Mouse (Mus musculus): ENCODE results near the gene Ralbp1.

Ralbp1 gene

DNA sequence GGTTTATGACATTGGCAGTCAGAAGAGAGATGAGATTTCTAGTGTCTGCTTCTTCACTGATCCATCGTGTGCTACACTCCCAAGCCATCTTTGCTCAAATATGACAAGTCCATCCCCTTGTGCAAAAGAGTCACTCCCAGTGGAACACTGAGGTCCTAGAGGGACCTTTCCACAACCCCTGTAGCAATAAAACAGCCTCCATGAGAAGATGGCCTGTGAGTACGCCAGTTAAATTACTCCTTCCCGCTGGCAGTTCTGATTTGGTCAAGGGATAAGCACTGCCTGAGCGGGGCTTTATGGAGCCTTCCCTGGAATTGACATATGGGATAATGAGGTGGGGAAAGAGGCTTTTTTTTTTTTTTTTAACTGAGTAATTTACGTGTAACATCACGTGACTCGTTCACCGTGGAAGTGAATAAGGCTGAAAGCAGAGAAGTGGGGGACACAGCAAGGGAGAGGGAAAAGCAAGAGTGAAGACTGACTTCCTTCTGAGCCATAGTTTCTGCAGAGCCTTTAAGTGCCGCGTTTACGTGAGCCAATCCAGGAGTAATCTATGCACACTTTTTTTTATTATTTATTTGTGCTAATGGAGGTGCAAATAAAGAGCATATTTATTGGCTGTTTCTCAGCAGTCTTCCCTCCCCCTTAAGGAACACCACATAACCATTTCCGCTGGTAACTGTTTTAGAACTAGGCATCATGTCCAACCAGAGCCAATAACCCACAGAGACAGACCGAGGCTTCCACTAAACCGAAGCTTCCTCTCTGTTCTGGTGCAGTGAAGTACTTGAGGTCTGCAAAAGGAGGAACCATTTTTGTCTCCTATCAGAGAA, at the start of gene Ralbp1:
Ralbp1 (minus strand) TSS at position 102 of the 833 bp plus-strand sequence.
- in situ Hi-C loops (cut with MseI, MboI) = no loop called here

DNA sequence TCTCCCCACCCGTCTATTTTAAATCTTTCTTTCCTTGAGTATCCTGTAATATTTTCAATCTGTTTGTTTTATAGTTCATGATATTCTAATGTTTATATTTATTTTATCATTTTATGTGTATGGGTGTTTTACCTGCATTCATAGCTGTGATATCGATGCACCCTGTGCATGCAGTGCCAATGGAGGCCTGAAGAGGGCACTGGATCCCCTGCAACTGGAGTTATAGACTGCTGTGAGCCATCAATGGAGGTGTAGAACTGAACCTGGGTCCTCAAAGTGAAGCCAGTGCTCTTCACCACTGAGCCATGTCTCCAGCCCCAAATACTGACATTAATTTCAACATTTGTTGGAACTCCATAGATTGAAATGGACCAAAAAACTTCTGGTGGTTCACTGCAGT, 48.1 kb upstream of the Ralbp1 start:
- in situ Hi-C loops (cut with MseI, MboI) = no loop called here

DNA sequence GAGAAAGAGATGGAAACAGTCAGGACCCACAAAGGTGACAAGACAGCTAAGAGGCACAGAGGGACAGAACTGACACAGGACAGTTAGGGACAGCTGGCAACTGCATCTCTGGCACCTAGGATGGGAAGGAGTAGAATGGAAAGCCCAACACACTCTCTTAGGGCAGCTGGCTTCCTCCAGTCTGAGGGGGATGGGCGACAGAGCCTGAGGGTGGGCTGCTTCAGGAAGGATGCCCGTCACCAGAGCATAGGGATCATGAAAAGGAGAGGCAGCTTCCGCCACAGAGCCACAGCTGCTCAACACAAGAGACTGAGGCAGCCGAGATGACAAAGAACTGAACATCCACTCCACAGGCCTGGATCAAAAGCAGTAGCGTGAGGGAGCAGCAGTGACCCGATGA, 45.9 kb upstream of the Ralbp1 start:
- in situ Hi-C loops (cut with MseI, MboI) = no loop called here

DNA sequence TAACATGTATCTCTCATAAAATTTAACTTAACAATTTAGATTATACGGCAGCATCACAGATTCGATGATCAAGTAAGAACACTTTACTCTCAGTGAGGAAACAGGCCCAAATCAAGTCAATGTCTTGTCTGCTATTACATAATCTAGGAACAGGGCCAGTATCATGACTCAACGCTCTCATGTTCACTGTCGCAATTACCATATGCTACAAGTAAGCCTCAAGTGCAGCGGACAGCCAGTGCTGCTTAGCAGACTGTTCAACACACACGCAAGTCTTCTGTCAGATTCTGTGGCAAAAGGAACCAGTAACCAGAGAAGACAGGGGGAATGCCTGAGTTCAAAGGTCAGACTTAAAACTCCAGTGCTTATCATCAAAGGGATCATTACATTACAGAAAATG, 45.4 kb upstream of the Ralbp1 start:
- in situ Hi-C loops (cut with MseI, MboI) = no loop called here

DNA sequence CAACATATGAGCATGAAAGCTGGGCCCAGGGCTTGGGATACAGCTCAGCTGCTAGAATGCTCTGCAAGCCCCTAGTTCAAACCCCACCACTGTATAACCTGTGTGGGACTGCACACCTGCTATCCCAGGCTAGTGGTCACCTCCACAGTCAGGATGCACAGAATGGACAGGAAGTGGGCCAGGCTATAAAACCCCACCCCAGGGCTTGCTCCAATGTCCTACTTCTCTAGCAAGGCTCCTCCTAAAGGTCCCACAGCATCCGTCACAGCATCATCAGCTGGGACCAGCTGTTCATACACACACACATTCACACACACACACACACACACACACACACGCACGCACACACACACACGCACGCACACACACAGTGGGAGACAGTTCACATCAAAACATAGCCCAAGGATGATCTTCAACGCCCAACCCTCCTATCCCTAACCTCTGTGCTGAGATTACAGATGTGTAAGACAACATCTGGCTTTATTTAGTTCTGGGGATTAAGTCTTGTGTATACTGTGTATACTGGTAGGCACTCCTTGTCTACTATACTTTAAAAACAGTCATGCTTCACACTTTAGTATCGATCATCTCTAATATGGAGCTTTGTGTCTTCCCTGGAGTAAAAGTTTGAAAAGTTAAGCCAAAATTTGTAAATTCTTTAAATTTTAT, 44.7 kb upstream of the Ralbp1 start:
- in situ Hi-C loops (cut with MseI, MboI) = no loop called here

DNA sequence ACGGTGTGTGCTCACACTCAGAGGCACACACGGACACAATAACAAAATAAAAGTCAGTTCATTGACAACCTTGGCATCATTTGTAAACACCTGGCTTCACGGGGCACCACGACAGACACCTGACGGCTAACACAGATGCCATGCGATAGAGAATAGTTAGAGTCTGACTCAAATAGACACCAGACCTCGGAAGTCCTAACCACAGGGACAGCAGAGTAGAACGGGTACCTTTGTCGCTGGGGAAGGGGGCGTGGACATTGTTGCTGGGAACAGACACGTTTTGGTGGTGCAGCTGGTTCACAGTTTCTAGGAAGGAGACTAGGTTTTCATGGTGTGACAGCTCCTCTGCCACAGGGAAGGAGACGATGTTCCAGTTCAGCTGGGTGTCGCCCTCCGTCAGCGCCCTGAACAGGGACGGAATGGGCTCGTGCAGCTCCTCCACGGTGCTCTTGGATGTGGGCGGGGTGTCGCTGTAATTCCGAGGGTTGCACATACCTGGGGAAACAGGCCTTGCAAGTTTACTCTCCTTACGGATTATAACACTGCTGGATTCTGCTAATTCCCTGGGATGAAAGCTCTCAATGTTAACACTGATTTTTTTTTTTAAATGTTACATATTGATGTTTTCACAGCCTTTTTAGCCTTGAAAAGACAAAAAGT, 43.9 kb upstream of the Ralbp1 start:
- in situ Hi-C loops (cut with MseI, MboI) = no loop called here

DNA sequence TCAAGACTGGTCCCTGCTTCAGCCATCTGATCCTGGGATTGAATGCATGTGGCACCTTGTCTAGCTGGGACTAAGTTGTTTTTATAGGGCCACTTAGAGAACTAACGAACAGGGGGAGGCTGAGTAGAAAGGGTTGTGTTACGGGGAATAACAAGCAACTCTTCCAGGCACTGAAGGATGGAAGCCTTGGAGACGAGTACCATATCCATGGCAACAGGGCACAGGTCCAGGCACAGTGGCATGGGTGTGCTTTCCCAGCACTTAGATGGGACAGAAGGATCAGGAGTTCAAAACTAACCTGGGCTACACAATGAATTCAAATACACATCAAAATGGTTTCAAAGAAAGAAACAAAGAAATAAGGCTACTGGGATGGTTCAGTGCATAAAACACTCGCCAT, 41.5 kb upstream of the Ralbp1 start:
- in situ Hi-C loops (cut with MseI, MboI) = no loop called here

DNA sequence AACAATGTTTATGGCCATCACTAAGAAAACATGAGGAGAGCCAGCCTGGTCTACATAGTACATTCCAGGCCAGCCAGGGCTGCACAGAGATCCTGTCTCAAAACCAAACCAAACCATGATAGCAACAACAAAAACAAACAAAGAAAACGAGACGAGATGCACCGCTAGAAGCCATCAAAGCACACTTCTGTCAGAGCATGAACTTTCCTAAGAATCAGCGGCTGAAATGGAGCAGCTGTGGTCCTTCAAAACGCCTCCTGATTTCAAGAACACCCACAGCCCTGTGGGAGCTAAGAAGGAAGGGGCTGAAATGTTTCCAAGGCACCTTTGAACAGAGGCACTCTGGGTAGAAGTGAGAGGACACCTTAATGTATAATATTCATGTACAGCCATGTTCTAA, 38.6 kb upstream of the Ralbp1 start:
- in situ Hi-C loops (cut with MseI, MboI) = no loop called here

DNA sequence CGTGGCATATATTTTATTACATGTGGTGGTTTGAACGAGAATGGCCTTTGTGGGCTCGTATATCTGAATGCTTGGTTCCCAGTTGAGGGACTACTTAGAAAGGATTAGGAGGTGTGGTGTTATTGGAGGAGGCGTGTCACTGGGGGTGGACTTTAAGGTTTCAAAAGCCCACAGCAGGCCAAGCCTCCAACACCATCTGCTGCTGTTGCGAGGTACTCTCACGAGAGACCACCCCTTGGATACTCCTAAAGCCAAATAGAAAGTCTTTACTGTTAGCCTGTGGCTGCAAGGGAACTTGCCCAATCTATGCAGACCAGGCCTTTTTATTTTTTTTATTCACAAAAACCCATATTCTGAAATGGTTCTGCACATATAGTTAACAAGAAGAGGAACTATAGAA, 36.4 kb upstream of the Ralbp1 start:
- in situ Hi-C loops (cut with MseI, MboI) = no loop called here

DNA sequence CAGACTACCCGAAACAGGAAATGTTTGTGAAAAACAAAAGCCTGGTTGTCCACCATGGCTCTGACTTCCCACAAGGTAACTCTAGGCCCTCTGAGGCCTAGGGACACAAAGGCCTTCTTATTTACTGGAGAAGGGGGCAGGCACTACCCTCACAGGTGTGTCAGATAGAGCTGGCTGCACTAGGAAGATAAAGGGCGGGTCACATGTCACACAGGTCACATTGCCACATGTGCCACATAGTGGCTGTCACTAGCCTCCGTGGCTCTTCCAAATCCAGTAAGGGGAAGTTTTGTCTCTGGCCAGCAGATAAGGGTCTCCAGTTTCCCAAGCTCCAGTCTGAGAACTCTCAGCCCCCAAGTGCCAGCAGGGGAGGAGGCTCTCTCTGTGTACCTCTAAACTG, 33.6 kb upstream of the Ralbp1 start:
- in situ Hi-C loops (cut with MseI, MboI) = no loop called here

DNA sequence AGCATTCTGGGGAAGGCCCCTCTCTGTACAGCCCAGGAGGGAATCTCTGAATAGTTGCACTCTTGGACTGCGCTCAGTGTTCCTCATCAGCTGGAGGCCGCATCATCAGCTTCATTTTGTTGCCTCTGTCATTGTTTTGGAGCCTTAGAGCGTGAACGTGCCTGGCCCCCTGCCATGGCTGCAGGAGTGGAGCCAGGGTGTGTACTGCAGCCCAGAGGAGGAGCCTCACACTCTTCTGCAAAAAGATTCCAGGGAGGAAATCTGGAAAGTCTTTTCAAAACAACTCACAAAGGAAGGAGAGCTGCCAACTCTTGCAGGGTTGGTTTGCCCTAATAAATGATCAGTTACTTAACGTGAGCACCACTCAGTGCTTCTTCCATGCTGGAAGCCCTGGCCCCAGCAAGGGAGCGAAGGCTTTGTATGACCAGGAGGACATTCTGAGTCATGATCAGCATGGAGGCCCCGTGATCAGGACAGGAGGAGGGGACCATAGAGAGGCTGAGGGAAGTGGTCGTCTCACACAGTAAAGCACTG, 30.6 kb upstream of the Ralbp1 start:
- in situ Hi-C loops (cut with MseI, MboI) = no loop called here

DNA sequence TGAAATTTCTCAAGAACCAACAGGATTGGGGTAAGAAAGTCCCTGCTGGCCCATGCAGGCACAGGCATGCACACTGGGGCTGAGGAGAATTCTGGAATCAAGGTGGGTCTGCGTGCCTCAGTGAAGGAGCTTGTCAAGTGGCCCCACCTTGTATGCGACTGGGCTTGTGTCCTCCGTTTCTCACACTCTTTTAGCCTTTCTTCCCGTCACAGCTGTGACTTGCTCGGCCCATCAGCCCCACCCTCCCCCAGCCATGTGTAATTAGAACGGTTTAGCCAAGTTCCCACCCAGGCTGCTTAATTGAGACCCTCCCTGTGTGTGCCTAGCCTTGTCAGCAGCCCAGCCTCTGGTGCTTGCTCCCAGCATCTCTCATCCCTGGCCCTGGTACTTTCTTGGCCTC, 28.5 kb upstream of the Ralbp1 start:
- in situ Hi-C loops (cut with MseI, MboI) = no loop called here

DNA sequence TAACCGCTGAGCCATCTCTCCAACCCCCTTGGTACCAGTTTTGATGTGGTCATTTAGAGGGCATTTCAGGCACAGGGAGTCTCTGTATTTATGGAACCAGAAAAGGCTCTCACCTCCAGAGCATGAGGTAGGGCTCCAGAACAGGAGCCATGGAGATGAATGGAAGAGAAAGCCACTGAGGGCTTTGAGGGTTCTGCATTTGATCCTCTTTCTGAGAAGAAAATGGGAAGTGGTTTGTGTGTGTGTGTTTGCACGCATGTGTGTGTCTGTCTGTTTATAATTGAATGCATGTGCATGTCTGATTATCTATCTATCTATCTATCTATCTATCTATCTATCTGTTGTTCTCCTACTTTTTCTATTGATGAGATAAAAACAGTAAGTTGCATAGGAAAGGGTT, 26.6 kb upstream of the Ralbp1 start:
- in situ Hi-C loops (cut with MseI, MboI) = no loop called here

DNA sequence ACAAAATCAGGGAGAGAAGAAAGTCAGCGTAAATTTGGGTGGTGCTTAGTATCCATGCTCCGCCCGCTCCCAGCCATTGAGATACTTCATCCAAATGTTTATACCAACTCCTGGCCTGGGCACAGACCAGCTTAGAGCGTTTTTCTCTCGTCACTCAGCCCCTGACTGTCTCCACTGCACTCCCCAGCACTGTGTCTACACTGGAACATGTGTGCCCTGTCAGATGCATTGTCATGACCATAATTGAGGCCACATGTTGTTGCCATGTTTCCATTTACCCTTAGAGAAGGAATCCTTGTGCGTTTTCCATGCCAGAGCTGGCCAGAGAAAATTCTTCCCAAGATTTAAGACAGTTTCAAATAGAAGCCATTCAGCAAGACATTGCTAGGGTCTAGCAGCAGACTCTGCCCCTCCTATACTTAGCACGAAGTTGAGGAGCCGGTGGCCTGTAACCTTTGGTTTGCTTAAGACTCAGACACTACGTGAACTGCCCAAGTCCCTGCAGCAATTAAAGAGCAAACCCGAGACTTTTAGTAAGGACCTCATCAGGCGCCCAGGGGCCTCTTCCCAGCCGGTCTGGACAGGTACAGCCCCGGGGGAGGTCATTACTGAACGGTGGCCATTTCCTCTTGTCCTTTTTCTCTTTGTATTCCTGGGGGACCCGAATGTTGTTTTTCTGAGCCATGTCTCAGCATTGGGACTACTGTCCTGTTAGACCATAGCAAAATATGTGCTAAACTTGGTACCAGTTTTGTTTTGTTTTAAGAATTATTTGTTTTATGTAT, 25.9 kb upstream of the Ralbp1 start:
- in situ Hi-C loops (cut with MseI, MboI) = no loop called here

DNA sequence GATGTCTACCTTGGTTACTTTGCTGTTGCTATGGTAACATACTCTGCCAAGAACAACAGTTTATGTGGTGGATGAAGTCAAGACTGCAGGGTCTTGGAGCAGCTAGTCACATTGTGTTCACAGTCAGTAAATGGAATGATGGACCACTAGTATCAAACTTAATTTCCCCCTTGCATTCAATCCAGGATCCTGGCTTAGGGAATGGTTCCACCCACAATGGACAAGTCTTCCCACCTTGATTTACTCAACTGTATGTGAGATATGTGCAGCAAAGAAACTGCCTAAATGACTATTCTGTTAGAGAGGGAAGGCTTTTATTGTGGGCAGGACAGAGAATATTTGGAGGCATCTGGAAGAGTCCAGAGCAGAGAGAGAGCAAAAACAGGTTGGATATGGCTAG, 22.7 kb upstream of the Ralbp1 start:
- in situ Hi-C loops (cut with MseI, MboI) = no loop called here

DNA sequence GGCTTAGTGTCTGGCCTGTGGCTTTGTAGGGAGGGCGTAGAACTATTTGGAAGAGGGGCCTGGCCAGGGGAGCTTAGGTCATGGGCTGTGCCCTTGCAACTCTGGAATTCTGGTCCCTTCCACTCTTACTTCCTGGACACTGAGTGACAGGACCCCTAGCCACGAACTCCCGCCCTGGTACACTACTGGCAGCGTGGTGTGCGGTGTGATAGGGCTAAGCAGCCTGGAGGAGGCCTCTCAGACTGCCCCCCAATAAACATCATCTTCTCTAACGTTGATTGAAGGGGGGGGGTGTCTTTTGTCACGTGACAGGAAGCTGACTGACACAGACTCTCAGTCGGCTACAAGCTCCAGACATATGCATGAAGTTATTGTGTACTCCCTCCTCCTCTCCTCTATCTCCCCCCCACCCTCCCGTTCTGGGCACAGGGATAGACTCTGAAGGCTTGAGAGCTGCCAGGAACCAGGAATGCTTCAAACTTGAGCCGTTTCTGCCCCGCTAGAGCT, 21.4 kb upstream of the Ralbp1 start:
- in situ Hi-C loops (cut with MseI, MboI) = no loop called here

DNA sequence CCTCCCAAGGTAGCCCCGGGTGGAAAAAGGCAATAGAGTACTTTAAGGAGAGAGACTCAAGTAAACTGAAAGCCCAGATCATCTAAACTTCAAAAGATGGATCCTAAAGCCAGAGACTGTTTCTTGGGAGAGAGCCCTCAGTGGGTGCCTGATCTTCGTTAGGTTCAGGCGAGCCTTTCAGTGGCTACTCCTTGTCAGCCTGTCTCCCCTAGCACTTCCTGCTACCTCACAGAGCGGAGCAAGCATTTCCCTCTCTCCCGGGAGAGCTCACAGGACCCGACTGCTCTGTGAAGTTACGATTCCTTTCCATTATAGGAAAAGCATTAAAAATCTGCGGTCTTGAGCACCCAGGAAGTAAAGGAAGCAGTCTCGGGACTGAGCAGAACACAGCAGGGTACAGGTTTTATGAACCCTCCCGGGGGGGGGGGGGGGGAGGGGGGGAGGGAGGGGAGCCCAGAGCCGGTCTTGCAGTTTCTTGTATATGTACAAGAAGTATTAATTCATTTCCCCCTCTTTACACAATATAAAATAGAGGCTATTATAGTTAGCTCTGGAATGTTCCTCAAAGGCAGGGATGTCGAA, 20.8 kb upstream of the Ralbp1 start:
- in situ Hi-C loops (cut with MseI, MboI) = no loop called here

DNA sequence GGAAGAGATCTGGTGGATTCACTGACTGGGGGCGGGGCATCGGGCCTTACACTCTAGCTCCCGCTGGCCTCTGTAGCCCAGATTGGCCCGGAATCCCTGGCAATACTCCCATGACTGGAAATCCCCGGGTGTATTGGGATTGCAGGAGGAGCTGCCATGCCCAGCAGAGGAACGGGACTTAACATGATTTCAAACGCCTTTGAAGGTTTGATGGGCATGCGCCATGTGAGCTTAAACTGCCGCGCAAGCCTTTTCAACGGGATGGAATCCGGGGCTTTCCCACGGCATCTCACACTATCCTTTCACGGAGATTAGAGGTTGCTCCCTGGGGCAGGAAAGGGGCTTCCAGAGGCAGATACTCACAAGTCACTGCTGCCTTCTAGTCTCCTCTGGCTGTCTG, 19.6 kb upstream of the Ralbp1 start:
- in situ Hi-C loops (cut with MseI, MboI) = no loop called here

DNA sequence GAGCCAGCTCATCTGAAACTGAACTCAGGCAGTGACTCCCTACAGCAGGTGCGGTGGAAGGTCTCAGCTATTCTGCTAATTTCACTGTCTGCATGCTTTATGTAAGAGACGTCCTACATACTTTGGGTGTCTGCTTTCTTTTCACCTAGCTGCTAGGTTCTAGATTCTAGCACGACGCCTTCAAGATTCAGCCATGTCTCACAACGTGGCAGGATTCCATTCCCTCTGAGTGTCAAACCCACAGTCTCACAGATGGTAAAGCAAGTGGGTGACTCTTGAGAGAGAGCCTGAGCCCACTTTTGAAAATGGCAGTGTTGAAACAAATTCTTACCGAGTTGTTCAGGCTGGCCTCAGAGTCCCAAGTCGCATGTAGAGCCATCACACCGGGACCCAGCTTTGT, 18.2 kb upstream of the Ralbp1 start:
- in situ Hi-C loops (cut with MseI, MboI) = no loop called here

DNA sequence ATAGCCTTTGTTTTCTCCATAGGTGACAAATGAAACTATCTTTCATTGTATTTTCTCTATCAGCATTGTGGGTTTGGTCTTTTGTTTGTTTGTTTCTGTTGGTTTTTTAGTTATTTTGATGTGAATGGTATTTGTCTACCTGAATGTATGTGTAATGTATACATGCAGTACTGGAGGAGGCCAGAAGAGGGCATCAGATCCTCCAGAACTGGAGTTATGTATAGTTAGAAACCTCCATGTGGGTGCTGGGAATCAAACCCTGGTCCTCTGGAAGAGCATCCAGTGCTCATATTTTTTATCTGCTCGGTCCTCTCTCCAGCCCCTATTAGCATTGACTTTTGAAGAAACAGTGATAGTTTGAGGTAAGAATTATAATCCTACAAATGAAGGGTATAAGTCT, 17.4 kb upstream of the Ralbp1 start:
- in situ Hi-C loops (cut with MseI, MboI) = no loop called here

DNA sequence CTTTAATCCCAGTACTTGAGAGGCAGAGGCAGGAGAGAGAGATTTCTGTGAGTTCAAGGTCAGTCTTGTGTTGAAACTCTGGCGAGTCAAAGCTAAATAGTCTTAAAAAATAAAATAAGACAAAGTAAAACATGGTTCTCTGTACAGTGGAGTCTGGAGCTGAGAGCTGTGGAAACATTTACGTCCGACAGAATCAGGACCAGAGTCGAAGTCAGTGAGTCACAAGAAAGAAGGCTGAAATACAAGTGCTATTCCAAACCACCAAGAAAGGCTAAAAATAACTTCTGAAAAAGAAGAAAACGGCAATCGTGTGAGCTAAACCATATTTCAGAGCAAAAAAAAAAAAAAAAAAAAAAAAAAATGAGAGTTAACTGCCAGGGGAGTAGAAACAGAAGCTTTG, 16.7 kb upstream of the Ralbp1 start:
- in situ Hi-C loops (cut with MseI, MboI) = no loop called here

Data from mouse trophoblast stem cell (cell line).